Mouse (Mus musculus): Measurements from ENCODE around the gene Tmppe.

Gene Tmppe

DNA sequence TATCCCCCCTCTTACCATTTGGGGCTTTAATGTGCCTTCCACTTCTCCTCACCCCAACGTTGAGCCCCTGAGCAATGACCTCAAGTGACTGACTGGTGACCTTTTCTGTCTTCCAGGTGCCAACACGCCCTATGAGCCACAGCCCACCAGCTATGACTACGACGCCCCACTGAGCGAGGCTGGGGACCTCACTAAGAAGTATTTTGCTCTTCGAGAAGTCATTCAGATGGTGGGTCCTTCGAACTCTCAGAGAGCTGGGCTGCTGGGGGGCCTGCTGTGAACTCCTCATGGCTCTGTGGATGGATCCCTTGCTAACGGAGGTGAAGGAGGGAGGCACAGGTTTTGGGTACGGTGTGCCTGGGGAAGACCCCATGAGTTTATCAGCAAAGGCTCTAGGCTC lies 42.0 kb downstream of the Tmppe start:
- no peak for DNase-seq (ENCODE audit: low spot score)

- no peak for DNase-seq (ENCODE audit: low spot score)
These were observed 42.4 kb downstream of the Tmppe start for GRCm38 (mm10) chr9:114443351-114443750.

DNA sequence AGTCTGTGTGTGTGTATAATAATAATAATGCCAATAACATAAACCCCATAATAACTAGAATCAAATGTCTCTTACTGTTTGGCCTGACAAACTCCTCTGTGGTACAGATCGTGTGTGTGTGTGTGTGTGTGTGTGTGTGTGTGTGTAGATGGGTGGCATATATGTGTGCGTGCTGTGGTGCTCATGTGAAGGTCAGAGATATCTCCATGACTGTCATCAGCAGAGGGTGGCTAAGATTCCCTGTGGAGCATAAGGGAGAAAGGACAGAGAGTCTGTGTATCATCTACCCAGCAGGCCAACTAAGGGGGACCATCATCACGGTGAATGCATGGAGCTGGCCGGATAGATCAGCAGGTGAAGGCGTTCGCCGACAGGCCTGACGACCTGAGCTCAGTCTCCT lies 46.0 kb downstream of the Tmppe start:
- no peak for DNase-seq (ENCODE audit: low spot score)

DNA sequence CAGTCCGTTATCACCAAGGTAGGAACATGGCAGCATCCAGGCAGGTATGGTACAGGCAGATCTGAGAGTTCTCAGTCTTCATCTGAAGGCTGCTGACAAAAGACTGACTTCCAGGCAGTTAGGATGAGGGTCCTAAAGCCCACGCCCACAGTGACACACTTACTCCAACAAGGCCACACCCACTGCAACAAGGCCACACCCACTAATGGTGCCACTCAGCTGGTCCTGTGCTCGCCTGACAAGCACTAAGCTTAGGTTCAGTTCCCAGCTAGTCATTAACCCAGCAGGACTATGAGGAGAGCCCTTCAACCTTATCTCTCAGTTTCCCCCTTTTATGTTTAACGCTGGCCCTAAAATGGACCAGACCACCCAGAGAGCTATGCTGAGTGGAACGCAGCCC lies 47.8 kb downstream of the Tmppe start:
- no peak for DNase-seq (ENCODE audit: low spot score)

DNA sequence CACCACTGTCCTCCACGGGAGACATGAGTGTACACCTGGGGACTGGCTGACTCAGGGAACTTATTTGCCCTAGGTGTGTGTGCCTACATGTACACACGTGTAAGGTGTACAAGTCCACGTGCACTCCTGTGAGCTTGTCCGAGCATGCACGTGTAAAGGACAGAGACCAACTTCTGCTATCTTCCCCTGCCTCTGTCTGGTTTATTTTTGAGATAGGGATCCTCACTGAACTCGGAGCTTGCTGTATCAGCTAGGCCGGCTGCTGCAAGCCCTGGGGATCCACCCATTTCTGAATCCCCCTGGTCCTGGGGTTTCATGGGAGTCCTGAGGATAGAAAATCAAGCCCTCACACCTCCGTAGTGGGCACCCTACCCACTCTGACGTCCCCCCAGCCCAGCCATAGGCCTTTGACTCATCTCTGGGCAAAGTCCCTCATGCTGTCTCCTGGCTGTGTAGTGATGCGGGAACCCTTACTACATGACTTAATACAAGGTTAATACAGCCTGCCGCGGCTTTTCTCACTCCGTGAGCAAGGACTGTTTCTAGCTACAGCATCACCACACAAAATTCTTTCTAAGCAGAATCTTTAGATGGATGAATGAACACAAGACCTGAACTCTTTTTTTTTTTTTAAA lies 48.3 kb downstream of the Tmppe start:
- DNase-seq (ENCODE audit: low spot score): no peak

GRCm38 (mm10) chr9:114451615-114452014 lies 50.7 kb downstream of the Tmppe start:
- DNase-seq (ENCODE audit: low spot score): no peak

DNA sequence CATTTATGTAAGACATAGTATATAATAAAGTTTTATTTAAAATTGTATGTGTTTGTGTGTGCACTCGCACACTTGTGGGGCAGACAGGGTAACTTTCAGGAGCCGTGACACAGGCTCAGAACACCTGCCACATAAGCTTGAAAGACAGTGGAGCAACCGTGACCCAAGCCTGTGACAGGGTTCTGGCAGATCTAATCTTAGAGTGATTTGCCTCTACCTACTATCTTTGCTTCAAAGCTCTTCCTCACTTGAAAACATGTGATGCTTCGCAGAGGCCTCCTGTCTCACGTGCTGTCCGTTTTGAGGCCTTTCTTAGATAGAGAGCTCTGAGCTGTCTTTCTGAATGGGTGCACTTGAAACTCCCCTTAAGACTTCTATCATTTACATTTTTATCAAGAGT lies 51.5 kb downstream of the Tmppe start:
- DNase-seq (ENCODE audit: low spot score): no peak

DNA sequence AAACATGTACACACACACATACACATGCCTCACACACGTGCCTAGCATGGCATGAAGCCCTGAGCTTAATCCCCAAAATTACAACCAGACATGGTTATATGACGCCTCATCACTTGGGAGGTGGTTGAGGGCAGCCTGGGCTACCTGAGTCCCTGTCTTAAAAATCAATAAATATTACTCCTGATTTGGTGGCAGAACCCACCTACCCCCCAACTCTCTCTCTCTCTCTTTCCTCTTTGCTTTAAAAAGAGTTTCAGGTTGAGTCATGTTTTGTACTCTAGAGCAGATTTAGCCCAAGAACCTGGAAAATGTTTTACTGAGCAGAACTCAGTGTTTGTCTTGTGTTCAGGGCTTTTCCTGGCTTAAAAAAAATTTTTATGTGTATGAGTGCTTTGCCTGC lies 54.5 kb downstream of the Tmppe start:
- no peak for DNase-seq (ENCODE audit: low spot score)

Data from left cerebral cortex, adult 11 months (tissue).